Mouse (Mus musculus): Measurements from ENCODE around the gene Olfr1044.
"Not testable (repeated sequence)": the region's sequence is repeated elsewhere in the genome, so short reads cannot be mapped to it uniquely, and the experiment has no call there.

Olfr1044 gene

DNA sequence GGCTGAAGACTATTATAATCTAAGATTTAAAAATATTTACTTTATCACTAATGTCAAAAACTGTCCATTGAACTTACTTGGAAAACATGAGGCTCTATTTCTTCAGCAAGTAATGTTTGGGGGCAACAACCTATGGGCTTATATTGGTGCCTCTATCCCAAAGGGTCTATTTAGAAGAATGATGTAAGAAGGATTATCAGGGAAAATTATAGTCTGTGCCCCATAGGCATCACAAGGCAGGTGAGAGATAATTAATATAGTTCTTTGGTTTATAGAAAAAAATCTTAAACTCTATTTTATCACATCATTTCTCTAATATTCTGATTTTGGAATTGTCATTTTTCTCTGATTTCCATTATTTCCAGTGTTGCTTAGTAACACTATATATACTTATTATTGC, at the start of gene Olfr1044:
TSS of gene Olfr1044 (minus strand) at position 101 of the 400 bp plus-strand sequence.
- no peak for DNase-seq (ENCODE audit: low read depth in 1 of 2, low spot score in 2 of 2)

GRCm38 (mm10) chr2:86219214-86219613, 41.6 kb upstream of the Olfr1044 start, which contains the start of gene Olfr1046:
TSS of gene Olfr1046 (minus strand) at chr2:86219314.
- no peak for DNase-seq (ENCODE audit: low read depth in 1 of 2, low spot score in 2 of 2)

- no peak for DNase-seq (ENCODE audit: low read depth in 1 of 2, low spot score in 2 of 2)
These were observed 25.3 kb upstream of the Olfr1044 start, which contains the start of gene Olfr1045 for GRCm38 (mm10) chr2:86202909-86203308. TSS of gene Olfr1045 (minus strand) at chr2:86203009.

- DNase-seq (ENCODE audit: low read depth in 1 of 2, low spot score in 2 of 2): no peak
These were observed 18.2 kb upstream of the Olfr1044 start for GRCm38 (mm10) chr2:86195863-86196262.

DNA sequence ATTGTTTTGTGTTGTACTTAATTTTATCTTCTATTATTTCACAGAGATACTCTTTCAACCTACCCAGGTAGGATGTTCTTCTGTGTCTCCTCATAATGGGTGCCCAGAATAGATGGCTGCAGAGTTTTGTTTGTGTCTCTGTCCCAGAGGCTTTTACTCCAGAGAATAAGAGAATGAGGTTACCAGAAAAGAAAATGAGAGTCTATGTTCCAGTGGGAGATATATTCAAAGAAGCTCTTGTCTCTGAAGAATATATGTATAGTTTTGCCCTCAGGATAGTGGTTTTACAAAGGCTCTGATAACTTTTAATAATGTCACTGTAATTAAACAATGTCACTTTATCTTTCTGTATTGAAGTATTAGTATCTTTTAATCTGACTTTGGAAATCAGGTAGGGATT, 8.0 kb upstream of the Olfr1044 start, which contains the start of gene Olfr52:
TSS of gene Olfr52 (minus strand) at position 101 of the 400 bp plus-strand sequence.
- DNase-seq (ENCODE audit: low read depth in 1 of 2, low spot score in 2 of 2): no peak

- no peak for DNase-seq (ENCODE audit: low read depth in 1 of 2, low spot score in 2 of 2)
These were observed 2.3 kb upstream of the Olfr1044 start for GRCm38 (mm10) chr2:86179950-86180349.

DNA sequence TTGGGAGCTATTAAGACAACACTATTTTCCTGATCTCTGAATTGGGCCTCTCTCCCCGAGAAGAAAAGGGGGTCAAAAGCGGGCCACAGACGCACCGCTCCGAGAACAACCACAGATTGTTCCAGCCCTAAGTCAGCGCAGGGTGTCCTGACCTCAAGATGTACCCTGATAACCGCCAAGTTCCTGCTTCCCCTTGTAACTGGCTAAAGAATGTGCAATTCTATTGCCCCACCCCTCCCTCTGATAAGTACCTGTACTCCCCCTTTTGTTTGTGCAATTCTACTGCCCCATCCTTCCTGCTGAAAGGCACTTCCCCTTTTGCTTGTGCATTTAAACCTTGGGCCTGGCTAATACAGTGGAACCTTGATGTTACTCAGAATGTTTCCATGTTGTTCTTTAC, 2.2 kb downstream of the Olfr1044 start:
- not testable (repeated sequence) for DNase-seq (ENCODE audit: low read depth in 1 of 2, low spot score in 2 of 2)

- DNase-seq (ENCODE audit: low read depth in 1 of 2, low spot score in 2 of 2): no peak
These were observed 10.2 kb downstream of the Olfr1044 start, which contains the start of gene Olfr1043 for GRCm38 (mm10) chr2:86167422-86167821. TSS of gene Olfr1043 (minus strand) at chr2:86167522.

DNA sequence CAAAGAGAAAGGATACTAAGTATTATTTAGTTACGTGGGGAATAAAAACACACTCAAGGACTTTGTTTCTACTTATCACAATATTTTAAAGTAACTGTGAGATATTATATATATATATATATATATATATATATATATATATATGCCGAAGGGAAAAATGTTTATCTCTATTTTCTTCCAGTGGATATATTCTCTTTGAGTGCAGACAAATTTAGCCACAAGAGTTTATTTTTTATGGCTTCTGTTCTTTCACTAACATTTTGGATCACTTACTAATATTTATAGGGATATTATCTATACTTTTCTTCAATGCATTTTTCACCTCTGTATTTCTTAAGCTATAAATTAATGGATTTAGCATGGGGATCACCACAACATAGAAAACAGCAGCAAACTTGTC, 15.9 kb downstream of the Olfr1044 start, which contains the start of gene Olfr1042:
TSS of gene Olfr1042 (minus strand) at position 101 of the 400 bp plus-strand sequence.
- DNase-seq (ENCODE audit: low read depth in 1 of 2, low spot score in 2 of 2): no peak

GRCm38 (mm10) chr2:86146632-86147031, 31.0 kb downstream of the Olfr1044 start, which contains the start of gene Olfr1040:
TSS of gene Olfr1040 (minus strand) at chr2:86146732.
- DNase-seq (ENCODE audit: low read depth in 1 of 2, low spot score in 2 of 2): no peak

DNA sequence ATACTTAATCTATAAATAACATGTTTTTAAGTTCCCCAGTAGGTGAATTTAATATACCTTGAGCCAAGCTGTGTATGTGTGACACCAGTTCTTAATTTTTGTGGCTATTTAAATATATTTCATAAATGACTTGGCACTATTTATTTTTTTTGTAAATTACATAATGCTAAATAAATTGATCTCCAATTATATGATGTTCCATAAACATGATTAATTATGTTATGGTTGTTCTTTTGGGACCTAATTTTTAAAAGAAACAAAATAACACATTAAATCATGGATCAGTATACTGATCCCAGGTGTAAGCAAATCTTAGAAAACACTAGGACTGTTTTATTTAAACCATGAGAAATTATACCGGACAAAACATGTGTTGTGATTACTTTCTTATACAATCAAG, 41.8 kb downstream of the Olfr1044 start, which contains the start of gene Olfr1039:
TSS of gene Olfr1039 (minus strand) at position 101 of the 400 bp plus-strand sequence.
- no peak for DNase-seq (ENCODE audit: low read depth in 1 of 2, low spot score in 2 of 2)
